Mouse (Mus musculus): ENCODE results near the gene Gli2. TPM values are rescaled to one million over a fixed set of nuclear protein-coding genes. Genes with fewer than 3 reads are reported as not detected.

Gene Gli2
- total RNA-seq, 1 experiment from 2014 or later: 0.29 TPM

GRCm38 (mm10) chr1:118913414-118914385, 139.7 kb downstream of the Gli2 start:
- ATAC-seq (replicated peaks; ENCODE audit: insufficient number of reproducible peaks, low FRiP score, low TSS enrichment, poor library complexity, severe bottlenecking): no peak

- no peak for ATAC-seq (replicated peaks; ENCODE audit: insufficient number of reproducible peaks, low FRiP score, low TSS enrichment, poor library complexity, severe bottlenecking)
Observed at GRCm38 (mm10) chr1:118912929-118913328, 140.5 kb downstream of the Gli2 start.

- ATAC-seq (replicated peaks; ENCODE audit: insufficient number of reproducible peaks, low FRiP score, low TSS enrichment, poor library complexity, severe bottlenecking): no peak
Observed at GRCm38 (mm10) chr1:118911427-118911727, 142.0 kb downstream of the Gli2 start.

GRCm38 (mm10) chr1:118910693-118911426, 142.6 kb downstream of the Gli2 start:
- ATAC-seq (replicated peaks; ENCODE audit: insufficient number of reproducible peaks, low FRiP score, low TSS enrichment, poor library complexity, severe bottlenecking): no peak

GRCm38 (mm10) chr1:118909051-118909450, 144.4 kb downstream of the Gli2 start:
- ATAC-seq (replicated peaks; ENCODE audit: insufficient number of reproducible peaks, low FRiP score, low TSS enrichment, poor library complexity, severe bottlenecking): no peak

- ATAC-seq (replicated peaks; ENCODE audit: insufficient number of reproducible peaks, low FRiP score, low TSS enrichment, poor library complexity, severe bottlenecking): no peak
Observed at GRCm38 (mm10) chr1:118907574-118907973, 145.8 kb downstream of the Gli2 start.

- ATAC-seq (replicated peaks; ENCODE audit: insufficient number of reproducible peaks, low FRiP score, low TSS enrichment, poor library complexity, severe bottlenecking): no peak
Observed at GRCm38 (mm10) chr1:118905319-118905718, 148.1 kb downstream of the Gli2 start.

- no peak for ATAC-seq (replicated peaks; ENCODE audit: insufficient number of reproducible peaks, low FRiP score, low TSS enrichment, poor library complexity, severe bottlenecking)
Observed at GRCm38 (mm10) chr1:118904909-118905308, 148.5 kb downstream of the Gli2 start.

GRCm38 (mm10) chr1:118904431-118904830, 149.0 kb downstream of the Gli2 start:
- no peak for ATAC-seq (replicated peaks; ENCODE audit: insufficient number of reproducible peaks, low FRiP score, low TSS enrichment, poor library complexity, severe bottlenecking)

- no peak for ATAC-seq (replicated peaks; ENCODE audit: insufficient number of reproducible peaks, low FRiP score, low TSS enrichment, poor library complexity, severe bottlenecking)
Observed at GRCm38 (mm10) chr1:118903742-118904141, 149.7 kb downstream of the Gli2 start.

- ATAC-seq (replicated peaks; ENCODE audit: insufficient number of reproducible peaks, low FRiP score, low TSS enrichment, poor library complexity, severe bottlenecking): no peak
Observed at GRCm38 (mm10) chr1:118901868-118902586, 151.4 kb downstream of the Gli2 start.

GRCm38 (mm10) chr1:118898351-118898750, 155.1 kb downstream of the Gli2 start:
- ATAC-seq (replicated peaks; ENCODE audit: insufficient number of reproducible peaks, low FRiP score, low TSS enrichment, poor library complexity, severe bottlenecking): no peak

- no peak for ATAC-seq (replicated peaks; ENCODE audit: insufficient number of reproducible peaks, low FRiP score, low TSS enrichment, poor library complexity, severe bottlenecking)
Observed at GRCm38 (mm10) chr1:118895026-118895762, 158.2 kb downstream of the Gli2 start.

- ATAC-seq (replicated peaks; ENCODE audit: insufficient number of reproducible peaks, low FRiP score, low TSS enrichment, poor library complexity, severe bottlenecking): no peak
Observed at GRCm38 (mm10) chr1:118891395-118891794, 162.0 kb downstream of the Gli2 start.

GRCm38 (mm10) chr1:118890125-118890875, 163.1 kb downstream of the Gli2 start:
- ATAC-seq (replicated peaks; ENCODE audit: insufficient number of reproducible peaks, low FRiP score, low TSS enrichment, poor library complexity, severe bottlenecking): no peak

GRCm38 (mm10) chr1:118880781-118881247, 172.6 kb downstream of the Gli2 start:
- ATAC-seq (replicated peaks; ENCODE audit: insufficient number of reproducible peaks, low FRiP score, low TSS enrichment, poor library complexity, severe bottlenecking): no peak

GRCm38 (mm10) chr1:118878291-118878690, 175.1 kb downstream of the Gli2 start:
- ATAC-seq (replicated peaks; ENCODE audit: insufficient number of reproducible peaks, low FRiP score, low TSS enrichment, poor library complexity, severe bottlenecking): no peak

- no peak for ATAC-seq (replicated peaks; ENCODE audit: insufficient number of reproducible peaks, low FRiP score, low TSS enrichment, poor library complexity, severe bottlenecking)
Observed at GRCm38 (mm10) chr1:118875227-118875626, 178.2 kb downstream of the Gli2 start.
